Mouse (Mus musculus) frontal cortex, adult (tissue): Measurements from ENCODE around the gene Slx1b.
"Not testable (repeated sequence)": the region's sequence is repeated elsewhere in the genome, so short reads cannot be mapped to it uniquely, and the experiment has no call there.

Source experiments
- ATAC-seq: cut with Nextera tagmentation; 2 replicates; pipeline ENCODE4 v1.9.2; 2017; ENCODE audit warnings: mild to moderate bottlenecking, moderate library complexity, mixed read lengths; ENCODE audit not compliant: low TSS enrichment

Slx1b gene

DNA sequence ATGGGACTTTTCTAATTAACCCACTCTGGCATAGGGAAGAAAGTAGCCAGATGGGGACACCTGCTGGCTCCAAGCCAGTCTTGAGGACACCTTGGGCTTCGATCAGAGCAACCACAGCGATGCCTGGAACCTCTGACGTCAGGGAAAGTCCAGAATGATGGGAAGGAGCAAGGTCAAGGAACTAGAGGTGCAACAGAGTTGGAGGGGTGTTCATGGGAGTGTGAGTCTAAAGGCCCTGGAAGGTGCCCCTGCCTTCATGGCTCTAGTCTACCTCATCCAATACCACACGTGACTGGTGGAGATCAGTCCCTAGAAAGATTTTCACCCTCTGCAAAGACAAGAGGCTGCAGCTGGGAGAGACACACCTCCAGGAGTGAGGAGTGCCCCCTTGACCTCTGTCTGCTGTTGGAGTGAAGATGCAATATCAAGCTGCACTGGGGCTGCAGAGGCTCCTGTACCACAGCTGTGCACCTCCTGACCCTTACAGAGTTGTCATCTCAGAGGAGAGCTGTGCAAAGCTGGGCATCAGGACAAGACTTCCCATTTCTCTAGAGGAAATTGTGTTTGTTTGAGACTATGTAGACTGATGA is 18.9 kb downstream of the Slx1b start:
- no peak for ATAC-seq

- ATAC-seq = peak; percentile 84; the same call in 1 of the 2 replicates
These were observed 19.4 kb downstream of the Slx1b start, which contains the start of gene Sult1a1 for GRCm38 (mm10) chr7:126676207-126676606. Sult1a1 (minus strand) TSS chr7:126676432.

DNA sequence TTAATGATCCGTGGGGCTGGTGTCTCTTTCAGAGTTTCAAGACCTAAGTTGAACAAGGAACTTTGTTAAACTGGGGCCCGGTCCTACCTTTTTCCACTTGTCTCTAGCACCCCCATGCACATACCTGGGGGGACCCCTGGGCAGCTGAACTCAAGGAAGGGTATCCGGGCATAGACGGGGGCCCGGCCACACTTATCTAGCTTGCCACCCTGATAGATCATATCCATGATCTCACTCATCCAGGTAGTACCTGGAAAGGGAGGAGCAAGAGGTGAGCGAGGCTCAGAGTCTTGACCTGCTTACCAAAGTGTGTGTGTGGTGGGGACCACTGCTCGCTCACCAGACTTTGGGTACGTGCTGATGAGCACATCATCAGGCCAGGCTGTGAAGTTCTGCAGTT is 20.5 kb downstream of the Slx1b start:
- ATAC-seq = no peak

- no peak for ATAC-seq
These were observed 23.5 kb downstream of the Slx1b start for GRCm38 (mm10) chr7:126672111-126672510.

- no peak for ATAC-seq
These were observed 25.4 kb downstream of the Slx1b start for GRCm38 (mm10) chr7:126670152-126670551.

DNA sequence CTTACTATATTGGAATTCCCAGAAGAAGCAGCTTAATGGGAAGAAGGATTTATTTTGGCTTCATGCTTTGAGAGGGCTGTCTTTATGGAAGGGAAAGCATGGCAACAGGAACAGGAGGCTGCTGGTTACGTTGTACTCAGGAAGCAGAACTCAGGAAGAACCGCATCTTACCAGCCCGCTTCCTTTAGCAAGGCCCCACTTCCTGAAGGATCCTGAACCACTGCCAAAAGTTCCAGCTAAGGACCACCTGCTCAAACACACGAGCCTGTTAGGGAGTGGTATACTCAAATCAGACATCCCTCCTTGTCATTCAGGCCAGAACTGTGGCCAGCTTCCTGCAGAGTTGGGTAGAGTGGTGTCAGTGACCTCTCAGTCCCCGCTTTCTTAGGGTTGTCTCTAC is 27.1 kb downstream of the Slx1b start:
- no peak for ATAC-seq

DNA sequence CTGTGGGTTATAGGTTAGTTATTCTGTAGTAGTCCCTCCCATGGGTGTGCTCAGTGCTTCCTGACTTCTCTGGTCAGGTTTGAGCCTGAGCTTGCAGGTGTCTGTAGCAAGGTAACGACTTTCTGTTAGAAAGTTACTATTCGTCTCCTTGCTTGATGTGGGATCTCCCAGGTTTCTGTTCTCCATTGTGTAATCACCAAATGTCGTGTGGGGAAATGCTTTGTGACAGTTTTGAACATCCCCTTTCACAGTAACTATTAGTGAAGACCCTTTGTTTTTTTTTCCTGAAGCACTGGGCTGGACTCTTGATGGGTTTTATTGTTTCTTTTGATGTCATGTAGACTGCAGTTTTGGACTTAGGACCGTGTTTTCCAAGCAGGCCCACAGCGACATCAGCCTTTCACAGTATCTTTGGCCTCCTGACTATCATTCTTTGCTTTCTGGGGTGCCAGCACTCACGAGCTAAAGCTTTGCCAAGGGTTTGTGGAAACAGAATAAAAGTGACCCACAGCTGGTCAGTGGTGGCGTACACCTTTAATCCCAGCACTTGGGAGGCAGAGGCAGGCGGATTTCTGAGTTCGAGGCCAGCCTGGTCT is 28.0 kb downstream of the Slx1b start:
- no peak for ATAC-seq

DNA sequence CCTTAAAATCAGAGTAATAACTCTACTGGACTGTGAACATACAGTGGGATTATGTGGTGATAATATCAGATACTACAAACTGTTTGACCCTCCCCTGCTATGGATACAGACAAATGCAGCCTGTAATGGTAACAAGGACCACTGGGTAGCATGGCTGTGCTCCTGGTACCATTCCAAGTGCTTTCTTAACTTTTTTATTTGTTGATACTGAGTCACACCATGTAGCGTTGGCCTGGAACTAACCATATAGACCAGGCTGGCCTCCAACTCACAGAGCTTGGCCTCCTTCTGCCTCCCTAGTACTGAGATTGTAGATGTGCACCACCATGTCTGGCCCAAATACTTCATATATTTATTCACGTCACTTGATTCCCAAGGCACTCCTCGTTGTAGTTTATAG is 30.3 kb downstream of the Slx1b start:
- no peak for ATAC-seq

- no peak for ATAC-seq
These were observed 31.9 kb downstream of the Slx1b start for GRCm38 (mm10) chr7:126663646-126664045.

GRCm38 (mm10) chr7:126659771-126660170 is 35.8 kb downstream of the Slx1b start:
- ATAC-seq = no peak

DNA sequence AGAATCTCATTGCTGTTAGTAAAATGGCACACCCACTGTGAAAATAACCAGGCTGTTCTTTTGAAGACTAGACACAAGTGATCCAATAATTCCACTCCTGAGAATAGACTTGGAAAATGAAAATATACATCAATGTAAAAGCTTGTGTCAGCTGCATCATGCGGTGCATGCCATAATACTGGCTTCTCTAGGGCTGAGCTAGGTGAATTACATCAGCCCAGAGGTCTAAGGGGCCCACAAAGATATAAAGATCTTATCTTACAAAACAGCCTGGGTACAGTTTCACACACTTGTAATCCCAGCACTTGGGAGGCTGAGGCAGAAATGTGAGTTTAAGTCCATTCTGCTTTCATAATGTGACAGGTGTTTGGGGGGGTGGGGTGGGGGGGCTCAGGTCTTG is 38.1 kb downstream of the Slx1b start:
- ATAC-seq = no peak

DNA sequence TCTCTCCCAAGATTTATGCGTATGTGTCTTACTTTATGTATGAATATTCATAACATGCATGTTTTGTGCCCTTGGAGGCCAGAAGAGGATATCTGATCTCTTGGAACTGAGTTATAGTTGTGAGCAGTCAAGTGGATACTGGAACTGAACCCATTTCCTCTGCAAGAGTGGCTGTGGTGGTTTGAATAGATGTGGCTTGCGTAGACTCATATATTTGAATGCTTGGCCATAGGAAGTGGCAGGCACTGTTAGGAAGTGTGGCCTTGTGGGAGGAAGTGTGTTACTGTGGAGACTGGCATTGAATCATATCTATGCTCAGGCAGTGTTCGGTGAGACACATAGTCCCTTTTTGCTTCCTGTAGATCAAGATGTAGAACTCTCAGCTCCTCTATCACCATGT is 39.9 kb downstream of the Slx1b start:
- ATAC-seq = no peak

GRCm38 (mm10) chr7:126653991-126654390 is 41.6 kb downstream of the Slx1b start:
- ATAC-seq = no peak

DNA sequence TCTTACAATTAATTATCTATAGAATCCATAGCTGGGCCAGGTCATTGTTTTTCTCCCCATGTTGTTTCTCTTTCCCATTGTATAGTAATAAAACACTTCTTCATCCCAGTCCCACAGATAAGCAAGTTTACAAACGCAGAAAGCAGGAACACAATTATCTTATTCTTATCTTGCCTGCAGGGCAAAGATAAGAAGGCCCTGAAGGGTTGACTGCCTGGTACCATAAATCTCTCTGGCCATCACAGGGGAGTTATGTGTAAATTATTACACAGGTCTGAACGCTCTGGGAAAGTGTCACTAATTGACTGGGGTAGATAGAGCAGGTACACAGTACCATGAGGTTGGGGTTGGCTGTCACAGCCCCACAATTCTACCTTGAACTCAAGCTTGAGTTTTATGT is 44.7 kb downstream of the Slx1b start:
- ATAC-seq = no peak

DNA sequence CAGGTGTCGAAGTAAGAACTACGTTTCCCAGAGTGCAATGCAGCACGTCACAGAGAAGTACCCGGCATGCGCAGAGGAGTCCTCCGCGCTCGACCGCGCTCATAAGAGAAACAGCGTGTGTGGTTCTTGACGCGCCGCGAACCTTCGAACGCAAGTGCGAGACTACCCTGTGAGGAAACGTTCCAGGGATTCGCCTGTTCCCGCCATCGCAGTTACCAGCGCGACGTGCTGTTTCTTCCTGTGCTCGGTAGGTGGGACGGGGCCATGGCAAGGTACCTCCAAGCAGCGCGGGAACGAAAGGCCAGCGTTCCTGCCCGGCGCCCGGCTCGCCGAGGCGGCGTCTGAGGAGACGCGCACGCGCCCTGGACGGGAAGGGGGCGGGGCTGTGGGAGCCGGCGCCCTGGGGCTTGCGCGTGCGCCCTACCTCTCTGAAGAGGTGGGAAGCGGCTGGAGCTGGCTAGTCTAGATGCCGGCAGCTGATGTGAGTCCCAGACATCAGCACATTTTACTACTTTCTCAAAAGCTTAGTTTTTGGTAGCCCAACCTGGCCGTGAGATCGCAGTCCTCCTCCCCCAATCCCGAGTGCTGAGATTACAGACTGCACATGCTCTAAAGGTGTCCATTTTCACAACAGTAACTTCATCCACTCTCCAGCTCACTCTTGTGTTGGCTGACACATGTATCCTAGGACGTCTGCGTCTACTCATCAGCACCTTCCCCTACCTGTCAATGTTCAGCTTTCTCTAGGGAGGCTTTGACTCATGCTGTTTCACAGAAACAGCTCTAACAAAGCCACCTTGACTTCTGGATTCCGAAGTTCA is 46.1 kb downstream of the Slx1b start, which contains the start of gene Sgf29:
Sgf29 (plus strand) TSS at position 79 of the 821 bp plus-strand sequence.
- peak; percentile 99 for ATAC-seq

- no peak for ATAC-seq
These were observed 47.1 kb downstream of the Slx1b start for GRCm38 (mm10) chr7:126648486-126648885.

GRCm38 (mm10) chr7:126645708-126646107 is 49.9 kb downstream of the Slx1b start:
- no peak for ATAC-seq

DNA sequence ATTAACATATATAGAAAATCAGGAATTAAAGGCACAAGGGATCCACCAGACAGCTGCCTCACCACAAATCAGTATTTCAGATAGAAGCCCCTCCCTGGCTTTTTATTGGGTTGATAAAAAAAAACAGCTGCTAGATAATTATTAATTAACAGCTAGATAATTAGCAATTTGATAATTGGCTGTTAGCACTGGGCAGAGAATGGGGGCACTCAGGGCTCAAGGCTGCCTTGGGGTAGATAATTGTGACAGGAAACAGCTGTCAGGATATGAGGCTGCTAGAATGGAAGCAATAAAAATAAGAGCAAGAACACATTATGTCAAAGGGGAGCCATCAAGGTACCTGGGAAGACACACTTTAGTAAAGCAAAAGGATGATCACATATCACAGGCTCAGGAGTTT is 50.7 kb downstream of the Slx1b start:
- ATAC-seq = no peak

GRCm38 (mm10) chr7:126644345-126644744 is 51.2 kb downstream of the Slx1b start:
- no peak for ATAC-seq

- not testable (repeated sequence) for ATAC-seq
These were observed 52.4 kb downstream of the Slx1b start for GRCm38 (mm10) chr7:126643244-126643617.

GRCm38 (mm10) chr7:126642545-126643243 is 52.9 kb downstream of the Slx1b start:
- ATAC-seq = no peak
